Mouse (Mus musculus) lung, adult 2 months (tissue): Measurements from ENCODE around the gene Bmp5. TPM values are rescaled to one million over a fixed set of nuclear protein-coding genes. Genes with fewer than 3 reads are reported as not detected.

Experiments used
- DNase-seq: peaks from one replicate; pipeline ENCODE4 v3.0.0; 2022
- H3K4me1 ChIP-seq: fragments of 200-500 bp; 2 replicates; pipeline ENCODE4 v1.6.1; 2011; ENCODE audit warnings: low read length; ENCODE audit not compliant: control insufficient read depth, insufficient read depth
- H3K4me3 ChIP-seq: fragments of 200-500 bp; replicated peaks from 2 replicates; pipeline ENCODE3; 2011; ENCODE audit warnings: low read depth, mild to moderate bottlenecking, control low read depth, low read length; ENCODE audit errors: extremely low read depth
- CTCF ChIP-seq: fragments of 200-500 bp; IDR thresholded peaks from 2 replicates; pipeline ENCODE4 v1.5.1; 2011; ENCODE audit warnings: mild to moderate bottlenecking, low read length, control low read depth; ENCODE audit not compliant: insufficient read depth
- POLR2A ChIP-seq: fragments of 200-500 bp; IDR thresholded peaks from 2 replicates; pipeline ENCODE4 v1.6.1; 2011; ENCODE audit warnings: low read depth, mild to moderate bottlenecking, control low read depth, low read length, borderline replicate concordance; ENCODE audit errors: extremely low read depth
- WGBS: fragments of 180-500 bp; shearing (Covaris S2); methylation state at CpG from one replicate; pipeline ENCODE4 v1.1.7; 2018; 5-methylcytosine and 5-hydroxymethylcytosine counted together
- polyA plus RNA-seq: library from polyadenylated mRNA; depleted of rRNA; stranded (reverse); fragments of >200 nt; gene quantifications from 2 replicates; pipeline ENCODE4 v1.2.3, GENCODE M21; 2012; rRNA removed

Bmp5 gene
- polyA plus RNA-seq, 1 experiment: 13.3 TPM

GRCm38 (mm10) chr9:75911542-75911941 is 136.4 kb downstream of the Bmp5 start:
- TF ChIP-seq POLR2A (no peak), CTCF (no peak)
- WGBS: 82% methylated on average over 7 of the region's 7 CpGs
- H3K4me1 ChIP-seq: no peaks in the 10 kb centered on the region
- H3K4me3 ChIP-seq: no peak overlapping the region
- no peak for DNase-seq

- DNase-seq: no peak
- no peak overlapping the region for H3K4me3 ChIP-seq
- no peak for TF ChIP-seq POLR2A
- no peak for TF ChIP-seq CTCF
- WGBS: 17% methylated on average over 2 of the region's 2 CpGs
- H3K4me1 ChIP-seq: no peaks in the 10 kb centered on the region
These were observed 140.9 kb downstream of the Bmp5 start for GRCm38 (mm10) chr9:75916027-75916426.

GRCm38 (mm10) chr9:75927196-75927880 is 152.2 kb downstream of the Bmp5 start:
- Histone ChIP-seq H3K4me1 (no peaks in the 10 kb centered on the region; the same call in 1 of the 2 replicates), H3K4me3 (no peak overlapping the region)
- WGBS: 26% methylated on average over 11 of the region's 11 CpGs
- DNase-seq: no peak
- TF ChIP-seq CTCF: no peak
- TF ChIP-seq POLR2A: no peak

GRCm38 (mm10) chr9:75928068-75928467 is 152.9 kb downstream of the Bmp5 start:
- TF ChIP-seq POLR2A: no peak
- no peak for TF ChIP-seq CTCF
- no peak for DNase-seq
- 47% methylated on average over 5 of the region's 5 CpGs for WGBS
- Histone ChIP-seq H3K4me1 (no peaks in the 10 kb centered on the region; the same call in 1 of the 2 replicates), H3K4me3 (no peak overlapping the region)

GRCm38 (mm10) chr9:75944663-75945062 is 169.5 kb downstream of the Bmp5 start:
- no peak for TF ChIP-seq CTCF
- no peak for TF ChIP-seq POLR2A
- H3K4me1 ChIP-seq: no peaks in the 10 kb centered on the region
- H3K4me3 ChIP-seq: no peak overlapping the region
- WGBS: 58% methylated on average over 3 of the region's 3 CpGs
- DNase-seq: peak; percentile 13

Other genes starting within 250 kb of the Bmp5 start
- gene Tmod3, start 215.7 kb upstream of the Bmp5 start, polyA plus RNA-seq: 30.9 and 46.5 TPM in 2 replicates
- gene Tmod2, start 164.0 kb upstream of the Bmp5 start, polyA plus RNA-seq: 3.3 and 7.6 TPM in 2 replicates
- 60.6 and 73.7 TPM in 2 replicates for gene Lysmd2, start 149.6 kb upstream of the Bmp5 start, polyA plus RNA-seq
- gene Scg3, start 91.3 kb upstream of the Bmp5 start, polyA plus RNA-seq: 0.38 and 1.6 TPM in 2 replicates
- gene Hmgcll1, start 239.5 kb downstream of the Bmp5 start, polyA plus RNA-seq: 1.6 and 2.7 TPM in 2 replicates